Mouse (Mus musculus) layer of hippocampus, adult 8-10 months (tissue): ENCODE data around the gene Barx1. TPM values are rescaled to one million over a fixed set of nuclear protein-coding genes. Genes with fewer than 3 reads are reported as not detected.
A peak's percentile ranks its signal among the peaks of the same experiment; 100 is the strongest.

ENCODE experiments used
- DNase-seq, 2 experiments: peaks; one replicate each; pipeline ENCODE4 v3.0.0; 2022; ENCODE audit warnings: low spot score in 2 of 2
- total RNA-seq, 4 experiments: library from RNA; stranded (reverse); gene quantifications; 2 replicates each; pipeline ENCODE4 v1.2.4; 2022

Barx1 gene
- not detected for total RNA-seq

GRCm38 (mm10) chr13:48662431-48663143 is at the start of gene Barx1:
TSS of gene Barx1 (plus strand) at chr13:48662998.
- DNase-seq: no peak

GRCm38 (mm10) chr13:48614525-48614924 is 48.3 kb upstream of the Barx1 start:
- DNase-seq: no peak

GRCm38 (mm10) chr13:48617774-48618173 is 45.0 kb upstream of the Barx1 start:
- no peak for DNase-seq

- DNase-seq: no peak
These were observed 43.9 kb upstream of the Barx1 start for GRCm38 (mm10) chr13:48618890-48619289.

- DNase-seq: no peak
These were observed 37.8 kb upstream of the Barx1 start for GRCm38 (mm10) chr13:48624968-48625398.

GRCm38 (mm10) chr13:48625433-48626184 is 37.2 kb upstream of the Barx1 start, which contains the start of gene Ptpdc1:
TSS of gene Ptpdc1 (minus strand) at chr13:48625664.
- peak; percentile 94 to 98 for DNase-seq

- DNase-seq: no peak
These were observed 31.1 kb upstream of the Barx1 start for GRCm38 (mm10) chr13:48631691-48632090.

- no peak for DNase-seq
These were observed 25.1 kb upstream of the Barx1 start for GRCm38 (mm10) chr13:48637706-48638105.

- peak; percentile 40 to 67 for DNase-seq
These were observed 23.2 kb upstream of the Barx1 start for GRCm38 (mm10) chr13:48639570-48639969.

- no peak for DNase-seq
These were observed 19.7 kb upstream of the Barx1 start for GRCm38 (mm10) chr13:48643072-48643471.

GRCm38 (mm10) chr13:48643991-48644390 is 18.8 kb upstream of the Barx1 start:
- no peak for DNase-seq

- no peak for DNase-seq
These were observed 16.1 kb upstream of the Barx1 start for GRCm38 (mm10) chr13:48646696-48647095.

- no peak for DNase-seq
These were observed 12.2 kb upstream of the Barx1 start for GRCm38 (mm10) chr13:48650615-48651014.

- no peak for DNase-seq
These were observed 11.4 kb upstream of the Barx1 start for GRCm38 (mm10) chr13:48651132-48652065.

- peak in 1 of 2 experiments; percentile 76 for DNase-seq
These were observed 8.7 kb upstream of the Barx1 start for GRCm38 (mm10) chr13:48653788-48654770.

GRCm38 (mm10) chr13:48655637-48656036 is 7.2 kb upstream of the Barx1 start:
- DNase-seq: peak; percentile 18 to 49

GRCm38 (mm10) chr13:48657791-48658190 is 5.0 kb upstream of the Barx1 start:
- DNase-seq: no peak

- DNase-seq: no peak
These were observed 4.1 kb upstream of the Barx1 start for GRCm38 (mm10) chr13:48658588-48659253.
